Mouse (Mus musculus) heart, embryonic 16.5 days (tissue): ENCODE results near the gene Ptpn9. TPM values are rescaled to one million over a fixed set of nuclear protein-coding genes. Genes with fewer than 3 reads are reported as not detected.
"Not testable (repeated sequence)": the region's sequence is repeated elsewhere in the genome, so short reads cannot be mapped to it uniquely, and the experiment has no call there.

Source experiments
- ATAC-seq: fragments of 200-750 bp; cut with Nextera tagmentation; replicated peaks from 2 replicates; pipeline ENCODE4 v1.8.0; 2017; ENCODE audit warnings: moderate number of reproducible peaks; ENCODE audit not compliant: insufficient read depth, low FRiP score; ENCODE audit errors: extremely low read depth
- H3K27ac ChIP-seq: fragments of 300-500 bp; sonication (generic); 2 replicates; pipeline ENCODE4 v1.5.1; 2014; ENCODE audit warnings: mild to moderate bottlenecking, low read length, control low read depth, moderate library complexity
- H3K27me3 ChIP-seq: fragments of 300-500 bp; sonication (generic); 2 replicates; pipeline ENCODE4 v1.6.1; 2014; ENCODE audit warnings: low read length, mixed read lengths; ENCODE audit not compliant: control insufficient read depth, insufficient read depth
- H3K36me3 ChIP-seq: fragments of 300-500 bp; sonication (generic); 2 replicates; pipeline ENCODE4 v1.6.1; 2014; ENCODE audit not compliant: control insufficient read depth, insufficient read depth
- H3K4me1 ChIP-seq: fragments of 300-500 bp; sonication (generic); 2 replicates; pipeline ENCODE4 v1.6.1; 2014; ENCODE audit warnings: low read length, mixed read lengths; ENCODE audit not compliant: control insufficient read depth, insufficient read depth
- H3K4me2 ChIP-seq: fragments of 300-500 bp; sonication (generic); 2 replicates; pipeline ENCODE4 v1.6.1; 2014; ENCODE audit warnings: low read depth, mild to moderate bottlenecking, control low read depth, low read length
- H3K4me3 ChIP-seq: fragments of 300-500 bp; sonication (generic); 2 replicates; pipeline ENCODE4 v1.5.1; 2014; ENCODE audit warnings: mild to moderate bottlenecking, control low read depth, low read length
- H3K9ac ChIP-seq: fragments of 300-500 bp; sonication (generic); 2 replicates; pipeline ENCODE4 v1.6.1; 2014; ENCODE audit warnings: low read length, control low read depth
- H3K9me3 ChIP-seq: fragments of 300-500 bp; sonication (generic); replicated peaks from 2 replicates; pipeline ENCODE4 v1.6.1; 2016; ENCODE audit warnings: low read length; ENCODE audit not compliant: control insufficient read depth
- WGBS: fragments of 180-500 bp; shearing (Covaris S2); extraction: QIAGEN DNeasy Blood & Tissue Kit; methylation state at CpG from one replicate; pipeline ENCODE4 v1.1.7; 2014; 5-methylcytosine and 5-hydroxymethylcytosine counted together
- polyA plus RNA-seq: library from polyadenylated mRNA; unstranded; fragments of >200 nt; fragmentation: Nextera tagmentation; extraction: Ambion mirVana; gene quantifications from 2 replicates; pipeline ENCODE4 v1.2.1, GENCODE M21; 2015

The Ptpn9 gene
- polyA plus RNA-seq, 1 experiment from 2014 or later: 12.7 TPM

GRCm38 (mm10) chr9:56961591-56961990 is 33.1 kb upstream of the Ptpn9 start:
- H3K4me2 ChIP-seq: no peak overlapping the region
- H3K27ac ChIP-seq: no peak overlapping the region
- no peaks in the 10 kb centered on the region for H3K4me1 ChIP-seq
- ATAC-seq: no peak
- H3K9me3 ChIP-seq: peaks cover 3% of the 10 kb centered on the region; the same call in 1 of the 2 replicates
- H3K27me3 ChIP-seq: no peaks in the 10 kb centered on the region
- peaks cover 14% of the 10 kb centered on the region for H3K36me3 ChIP-seq
- WGBS: 91% methylated on average over 3 of the region's 3 CpGs
- no peak overlapping the region for H3K9ac ChIP-seq
- H3K4me3 ChIP-seq: no peak overlapping the region

GRCm38 (mm10) chr9:56970158-56970557 is 24.6 kb upstream of the Ptpn9 start:
- ATAC-seq: no peak
- H3K4me2 ChIP-seq: no peak overlapping the region
- H3K4me1 ChIP-seq: no peaks in the 10 kb centered on the region
- no peak overlapping the region for H3K27ac ChIP-seq
- H3K9me3 ChIP-seq: no peaks in the 10 kb centered on the region
- H3K36me3 ChIP-seq: peaks cover 6% of the 10 kb centered on the region; the same call in 1 of the 2 replicates
- WGBS: 49% methylated on average over 2 of the region's 2 CpGs
- no peaks in the 10 kb centered on the region for H3K27me3 ChIP-seq
- H3K9ac ChIP-seq: no peak overlapping the region
- H3K4me3 ChIP-seq: no peak overlapping the region

GRCm38 (mm10) chr9:56973960-56974524 is 20.7 kb upstream of the Ptpn9 start:
- Histone ChIP-seq H3K4me1 (no peaks in the 10 kb centered on the region), H3K27me3 (no peaks in the 10 kb centered on the region), H3K9ac (no peak overlapping the region), H3K9me3 (no peaks in the 10 kb centered on the region), H3K36me3 (peaks cover 8% of the 10 kb centered on the region; the same call in 1 of the 2 replicates), H3K4me3 (no peak overlapping the region), H3K4me2 (no peak overlapping the region), H3K27ac (no peak overlapping the region)
- 54% methylated on average over 7 of the region's 8 CpGs for whole genome bisulfite sequencing
- no peak for ATAC-seq

GRCm38 (mm10) chr9:56975199-56975598 is 19.5 kb upstream of the Ptpn9 start:
- H3K4me1 ChIP-seq: no peaks in the 10 kb centered on the region
- H3K36me3 ChIP-seq: peaks cover 8% of the 10 kb centered on the region; the same call in 1 of the 2 replicates
- WGBS: 69% methylated on average over 3 of the region's 3 CpGs
- H3K9me3 ChIP-seq: no peaks in the 10 kb centered on the region; the same call in 1 of the 2 replicates
- H3K4me3 ChIP-seq: no peak overlapping the region
- H3K27ac ChIP-seq: no peak overlapping the region
- H3K27me3 ChIP-seq: no peaks in the 10 kb centered on the region
- no peak overlapping the region for H3K9ac ChIP-seq
- no peak overlapping the region for H3K4me2 ChIP-seq
- no peak for ATAC-seq

GRCm38 (mm10) chr9:56980186-56980585 is 14.5 kb upstream of the Ptpn9 start:
- Histone ChIP-seq H3K36me3 (peaks cover 7% of the 10 kb centered on the region; the same call in 1 of the 2 replicates), H3K27me3 (no peaks in the 10 kb centered on the region), H3K4me3 (no peak overlapping the region), H3K4me2 (no peak overlapping the region), H3K4me1 (no peaks in the 10 kb centered on the region), H3K9ac (no peak overlapping the region), H3K27ac (no peak overlapping the region), H3K9me3 (no peaks in the 10 kb centered on the region; the same call in 1 of the 2 replicates)
- WGBS: 90% methylated on average over 6 of the region's 6 CpGs
- ATAC-seq: no peak

GRCm38 (mm10) chr9:56981502-56981901 is 13.2 kb upstream of the Ptpn9 start:
- H3K36me3 ChIP-seq: peaks cover 7% of the 10 kb centered on the region; the same call in 1 of the 2 replicates

GRCm38 (mm10) chr9:56995198-56996027 is 690 bp downstream of the Ptpn9 start:
- under 1% methylated on average over 80 of the region's 80 CpGs for WGBS
- H3K9ac ChIP-seq: peak overlapping the region; percentile 99
- H3K9me3 ChIP-seq: no peaks in the 10 kb centered on the region
- H3K4me1 ChIP-seq: peaks cover 8% of the 10 kb centered on the region
- H3K27ac ChIP-seq: peak overlapping the region; percentile 98
- H3K27me3 ChIP-seq: no peaks in the 10 kb centered on the region
- H3K4me3 ChIP-seq: peak overlapping the region; percentile 91
- no peaks in the 10 kb centered on the region for H3K36me3 ChIP-seq
- peak overlapping the region; percentile 66 for H3K4me2 ChIP-seq
- ATAC-seq: peak; percentile 59

More at GRCm38 (mm10) chr9:56981502-56981901, 13.2 kb upstream of the Ptpn9 start:
- no peak overlapping the region for H3K9ac ChIP-seq
- H3K27me3 ChIP-seq: no peaks in the 10 kb centered on the region
- no peak overlapping the region for H3K4me3 ChIP-seq
- ATAC-seq: no peak
- H3K4me1 ChIP-seq: no peaks in the 10 kb centered on the region
- 61% methylated on average over 1 of the region's 1 CpGs for WGBS
- no peak overlapping the region for H3K27ac ChIP-seq
- no peaks in the 10 kb centered on the region; the same call in 1 of the 2 replicates for H3K9me3 ChIP-seq
- H3K4me2 ChIP-seq: no peak overlapping the region

- Histone ChIP-seq H3K36me3 (no peaks in the 10 kb centered on the region), H3K9me3 (no peaks in the 10 kb centered on the region), H3K4me1 (peaks cover 8% of the 10 kb centered on the region), H3K27ac (peak overlapping the region; percentile 98), H3K4me3 (peak overlapping the region; percentile 91), H3K4me2 (peak overlapping the region; percentile 66), H3K9ac (peak overlapping the region; percentile 99), H3K27me3 (no peaks in the 10 kb centered on the region)
- ATAC-seq: no peak
- 0% methylated on average over 5 of the region's 5 CpGs for WGBS
These were observed 1.3 kb downstream of the Ptpn9 start for GRCm38 (mm10) chr9:56996028-56996346.

GRCm38 (mm10) chr9:56997206-56997605 is 2.5 kb downstream of the Ptpn9 start:
- H3K4me3 ChIP-seq, H3K9me3 ChIP-seq, H3K9ac ChIP-seq, H3K36me3 ChIP-seq, H3K4me2 ChIP-seq, H3K27ac ChIP-seq, H3K27me3 ChIP-seq, ATAC-seq, H3K4me1 ChIP-seq: not testable (repeated sequence)
- 65% methylated on average over 1 of the region's 1 CpGs for WGBS
